Mouse (Mus musculus): ENCODE results near the gene Lypd6b.

DNA sequence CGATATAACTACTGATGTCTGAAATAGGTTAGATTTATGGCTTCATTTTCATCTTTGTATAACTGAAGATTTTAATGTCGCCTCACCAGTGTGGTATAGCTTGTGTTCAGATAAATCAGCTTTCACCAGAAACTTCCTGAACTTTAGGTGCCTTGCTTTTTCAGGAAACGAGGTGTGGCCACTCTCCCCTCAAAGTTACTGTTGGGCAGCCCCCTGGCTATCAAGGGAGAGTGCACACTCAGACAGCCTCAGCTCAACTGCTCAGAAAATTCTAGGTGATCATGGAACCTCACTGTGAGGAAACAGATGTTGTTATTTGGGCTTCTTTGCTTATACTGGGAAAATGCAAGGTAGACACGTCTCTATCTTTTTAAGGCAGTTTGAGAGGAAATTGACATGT is 25.7 kb downstream of the Lypd6b start:
- no peak for TF ChIP-seq GATA1 (IDR thresholded peaks at IDR 0.05; ENCODE audit: low read length)
- TF ChIP-seq TAL1 (IDR thresholded peaks at IDR 0.05; ENCODE audit: low read length) = no peak
